Mouse (Mus musculus) C2C12 (cell line): ENCODE data around the gene Tns2.

Experiments used
- CEBPB ChIP-seq: IDR thresholded peaks from one replicate; pipeline ENCODE4 v1.6.1; 2011; ENCODE audit warnings: low read depth, mild to moderate bottlenecking, control low read depth, moderate library complexity
- CTCF ChIP-seq: IDR thresholded peaks from one replicate; pipeline ENCODE4 v1.5.1; 2011; ENCODE audit not compliant: control insufficient read depth, insufficient read depth, insufficient read length
- FOSL1 ChIP-seq: IDR thresholded peaks from one replicate; pipeline ENCODE4 v1.8.0; 2011; ENCODE audit warnings: mild to moderate bottlenecking, low read length; ENCODE audit not compliant: poor library complexity, insufficient read depth, severe bottlenecking
- MAX ChIP-seq: IDR thresholded peaks from one replicate; pipeline ENCODE4 v1.6.1; 2011; ENCODE audit warnings: mild to moderate bottlenecking, control low read depth
- MYOD1 ChIP-seq: IDR thresholded peaks from one replicate; pipeline ENCODE4 v1.6.1; 2011; ENCODE audit warnings: low read depth; ENCODE audit not compliant: control insufficient read depth, insufficient read length
- MYOG ChIP-seq: IDR thresholded peaks from one replicate; pipeline ENCODE4 v1.6.1; 2011; ENCODE audit not compliant: control insufficient read depth, insufficient read length; ENCODE audit errors: extremely low read depth
- USF1 ChIP-seq: IDR thresholded peaks from one replicate; pipeline ENCODE4 v1.6.1; 2011; ENCODE audit warnings: low read depth, mild to moderate bottlenecking, control low read depth, moderate library complexity

DNA sequence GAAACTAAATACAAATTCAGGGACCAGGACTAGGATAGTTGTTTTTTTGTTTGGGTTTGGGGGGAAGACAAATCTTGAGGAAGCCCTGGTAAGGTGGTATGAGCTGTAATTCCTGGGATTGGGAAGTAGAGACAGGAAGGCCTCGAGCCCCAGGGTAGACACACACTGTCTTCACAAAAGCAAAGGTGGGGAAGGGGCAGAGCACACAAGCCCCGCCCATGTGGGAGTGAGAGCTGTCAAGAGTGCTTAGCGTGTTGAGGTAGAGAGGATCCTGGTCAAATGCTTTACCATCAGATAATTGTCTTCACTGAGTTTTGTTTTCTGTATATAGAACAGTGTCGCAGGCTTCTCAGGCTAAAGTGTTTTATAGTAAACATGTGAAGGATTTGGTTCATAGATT lies 17.2 kb upstream of the Tns2 start:
- TF ChIP-seq MAX (no peak), CTCF (no peak), FOSL1 (no peak), MYOG (no peak), MYOD1 (no peak), USF1 (no peak), CEBPB (no peak)
